Mouse (Mus musculus) lung, adult 2 months (tissue): Measurements from ENCODE around the gene Zfp113. TPM values are rescaled to one million over a fixed set of nuclear protein-coding genes. Genes with fewer than 3 reads are reported as not detected.

ENCODE experiments used
- DNase-seq: peaks from one replicate; pipeline ENCODE4 v3.0.0; 2022
- H3K4me1 ChIP-seq: fragments of 200-500 bp; 2 replicates; pipeline ENCODE4 v1.6.1; 2011; ENCODE audit warnings: low read length; ENCODE audit not compliant: control insufficient read depth, insufficient read depth
- H3K4me3 ChIP-seq: fragments of 200-500 bp; replicated peaks from 2 replicates; pipeline ENCODE3; 2011; ENCODE audit warnings: low read depth, mild to moderate bottlenecking, control low read depth, low read length; ENCODE audit errors: extremely low read depth
- CTCF ChIP-seq: fragments of 200-500 bp; IDR thresholded peaks from 2 replicates; pipeline ENCODE4 v1.5.1; 2011; ENCODE audit warnings: mild to moderate bottlenecking, low read length, control low read depth; ENCODE audit not compliant: insufficient read depth
- POLR2A ChIP-seq: fragments of 200-500 bp; IDR thresholded peaks from 2 replicates; pipeline ENCODE4 v1.6.1; 2011; ENCODE audit warnings: low read depth, mild to moderate bottlenecking, control low read depth, low read length, borderline replicate concordance; ENCODE audit errors: extremely low read depth
- WGBS: fragments of 180-500 bp; shearing (Covaris S2); methylation state at CpG from one replicate; pipeline ENCODE4 v1.1.7; 2018; 5-methylcytosine and 5-hydroxymethylcytosine counted together
- polyA plus RNA-seq: library from polyadenylated mRNA; depleted of rRNA; stranded (reverse); fragments of >200 nt; gene quantifications from 2 replicates; pipeline ENCODE4 v1.2.3, GENCODE M21; 2012; rRNA removed

The Zfp113 gene
- polyA plus RNA-seq, 1 experiment: 2.7 TPM

DNA sequence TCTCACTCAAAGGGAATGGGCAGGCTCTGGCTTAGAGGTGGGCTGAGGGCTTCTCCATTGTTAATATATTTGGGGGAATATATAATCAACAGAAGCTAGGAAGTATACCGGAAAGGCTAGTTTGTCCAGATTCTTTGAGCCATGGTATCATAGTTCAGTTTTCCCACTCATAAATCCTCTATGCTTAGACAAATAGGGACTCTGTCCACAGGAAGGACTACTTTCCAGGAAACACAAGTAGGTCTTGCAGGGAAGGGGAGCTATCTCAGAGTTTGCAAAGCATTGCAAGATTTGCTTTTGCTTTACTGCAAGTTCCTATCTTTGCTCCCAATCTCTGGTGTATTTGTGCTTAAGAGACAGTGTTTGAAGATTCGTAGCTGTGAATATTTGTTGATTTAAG lies 50.6 kb downstream of the Zfp113 start:
- DNase-seq: no peak
- TF ChIP-seq CTCF: no peak
- TF ChIP-seq POLR2A: no peak
- Histone ChIP-seq H3K4me1 (no peaks in the 10 kb centered on the region), H3K4me3 (no peak overlapping the region)
- WGBS: 53% methylated on average over 2 of the region's 2 CpGs

DNA sequence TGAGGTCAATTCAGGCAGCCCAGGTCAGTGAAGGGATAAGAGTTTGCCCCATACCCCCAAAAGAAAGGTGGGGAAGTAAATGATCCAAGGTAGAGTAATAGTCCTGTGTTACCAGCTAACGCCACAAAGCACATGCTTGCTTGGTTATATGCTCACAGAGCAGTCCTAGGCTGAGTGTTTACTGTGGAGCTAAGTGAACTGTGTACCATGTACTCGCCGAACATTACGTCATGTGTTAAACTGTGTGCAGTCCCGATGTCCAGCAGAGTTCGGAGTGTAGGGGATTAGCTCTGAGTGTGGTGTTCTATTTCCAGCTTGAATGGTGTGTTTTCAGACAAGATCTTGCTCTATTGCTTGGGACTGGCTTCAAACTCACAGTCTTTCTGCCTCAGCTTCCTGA lies 61.1 kb downstream of the Zfp113 start:
- TF ChIP-seq POLR2A: no peak
- no peak for TF ChIP-seq CTCF
- no peak overlapping the region for H3K4me3 ChIP-seq
- 81% methylated on average over 6 of the region's 6 CpGs for WGBS
- no peak for DNase-seq
- H3K4me1 ChIP-seq: no peaks in the 10 kb centered on the region

DNA sequence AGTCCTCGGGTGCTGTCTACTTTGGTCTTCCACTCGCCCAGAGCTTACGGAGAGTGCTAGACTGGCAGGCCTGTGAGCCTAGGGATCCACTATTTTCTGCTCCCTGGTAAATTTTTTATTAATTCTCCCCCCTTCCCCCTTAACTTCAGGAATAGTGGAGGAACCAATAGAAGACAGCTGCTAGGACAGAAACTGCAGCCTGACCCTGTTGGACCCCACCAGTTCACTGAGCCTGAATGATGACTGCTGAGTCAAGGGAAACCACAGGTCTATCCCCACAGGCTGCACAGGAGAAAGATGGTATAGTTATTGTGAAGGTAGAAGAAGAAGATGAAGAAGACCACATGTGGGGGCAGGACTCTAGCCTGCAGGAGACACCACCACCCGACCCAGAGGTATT lies 62.8 kb downstream of the Zfp113 start:
- H3K4me1 ChIP-seq: peaks cover 2% of the 10 kb centered on the region; the same call in 1 of the 2 replicates
- no peak for DNase-seq
- 92% methylated on average over 4 of the region's 4 CpGs for WGBS
- TF ChIP-seq POLR2A (no peak), CTCF (no peak)
- no peak overlapping the region for H3K4me3 ChIP-seq

DNA sequence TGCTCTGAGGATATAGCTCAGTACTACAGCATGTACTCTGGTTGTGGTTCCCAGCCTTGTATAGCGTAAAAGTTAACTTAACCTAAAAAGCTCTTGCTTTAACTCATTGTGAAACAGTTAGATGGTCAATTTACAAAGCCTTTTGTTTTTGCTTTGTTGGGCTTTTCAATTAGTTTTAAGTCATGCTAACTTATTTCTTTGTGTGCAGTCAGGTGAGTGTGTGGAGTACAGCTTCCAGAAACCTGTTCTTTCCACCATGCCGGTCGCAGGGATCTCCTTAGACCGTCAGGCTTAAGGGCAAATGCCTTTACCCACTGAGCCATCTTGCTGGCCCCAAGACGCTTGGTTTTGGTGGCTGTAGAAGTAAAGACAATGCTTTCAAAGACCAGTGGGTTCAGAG lies 64.8 kb downstream of the Zfp113 start:
- 94% methylated on average over 5 of the region's 5 CpGs for WGBS
- DNase-seq: no peak
- Histone ChIP-seq H3K4me3 (no peak overlapping the region), H3K4me1 (peaks cover 7% of the 10 kb centered on the region)
- no peak for TF ChIP-seq CTCF
- no peak for TF ChIP-seq POLR2A

DNA sequence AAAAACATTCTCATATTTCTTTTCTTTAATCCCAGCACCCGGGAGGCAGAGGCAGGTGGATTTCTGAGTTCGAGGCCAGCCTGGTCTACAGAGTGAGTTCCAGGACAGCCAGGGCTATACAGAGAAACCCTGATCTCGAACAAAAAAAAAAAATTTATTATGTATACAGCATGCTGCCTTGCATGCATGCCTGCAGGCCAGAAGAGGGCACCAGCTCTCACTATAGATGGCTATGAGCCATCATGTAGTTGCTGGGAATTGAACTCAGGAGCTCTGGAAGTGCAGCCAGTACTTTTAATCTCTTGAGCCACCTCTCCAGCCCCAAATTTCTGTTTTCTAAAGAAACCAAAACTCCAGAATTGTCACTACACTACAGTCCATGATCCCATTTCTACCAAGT lies 65.3 kb downstream of the Zfp113 start:
- TF ChIP-seq CTCF: peak; percentile 56
- TF ChIP-seq POLR2A: no peak
- H3K4me3 ChIP-seq: no peak overlapping the region
- peaks cover 10% of the 10 kb centered on the region for H3K4me1 ChIP-seq
- WGBS: 69% methylated on average over 3 of the region's 3 CpGs
- no peak for DNase-seq

Other genes starting within 250 kb of the Zfp113 start
- gene Cyp3a13, start 234.1 kb downstream of the Zfp113 start, polyA plus RNA-seq: 0.71 and 1.2 TPM in 2 replicates
- gene Gjc3, start 192.6 kb downstream of the Zfp113 start, polyA plus RNA-seq: 0.03 and 0.33 TPM in 2 replicates
- gene Azgp1, start 174.2 kb downstream of the Zfp113 start, polyA plus RNA-seq: 1.1 and 1.2 TPM in 2 replicates
- not detected in 2 replicates for gene Smok3a, start 134.5 kb downstream of the Zfp113 start, polyA plus RNA-seq
- gene Smok3b, start 134.3 kb downstream of the Zfp113 start, polyA plus RNA-seq: not detected in 2 replicates
- gene Smok3c, start 102.5 kb downstream of the Zfp113 start, polyA plus RNA-seq: not detected in 2 replicates
- gene Zkscan1, start 70.7 kb downstream of the Zfp113 start, polyA plus RNA-seq: 4.0 and 5.9 TPM in 2 replicates
- gene Zscan21, start 38.8 kb downstream of the Zfp113 start, polyA plus RNA-seq: 5.8 and 8.3 TPM in 2 replicates
- gene Cops6, start 5.3 kb upstream of the Zfp113 start, polyA plus RNA-seq: 47.7 and 59.9 TPM in 2 replicates
- gene Ap4m1, start 16.3 kb upstream of the Zfp113 start, polyA plus RNA-seq: 28.4 and 40.3 TPM in 2 replicates
- 16.9 and 22.1 TPM in 2 replicates for gene Mcm7, start 16.7 kb upstream of the Zfp113 start, polyA plus RNA-seq
- 48.4 and 52.6 TPM in 2 replicates for gene Taf6, start 31.7 kb upstream of the Zfp113 start, polyA plus RNA-seq
- 3.6 and 8.6 TPM in 2 replicates for gene Cnpy4, start 31.7 kb upstream of the Zfp113 start, polyA plus RNA-seq
- gene Mblac1, start 38.6 kb upstream of the Zfp113 start, polyA plus RNA-seq: 5.0 and 5.5 TPM in 2 replicates
- gene Nxpe5, start 70.2 kb upstream of the Zfp113 start, polyA plus RNA-seq: 0.34 and 0.57 TPM in 2 replicates
- gene Lamtor4, start 99.7 kb upstream of the Zfp113 start, polyA plus RNA-seq: 131 and 156 TPM in 2 replicates
- 49.4 and 50.8 TPM in 2 replicates for gene BC037034, start 108.3 kb upstream of the Zfp113 start, polyA plus RNA-seq
- 0.74 and 1.5 TPM in 2 replicates for gene Gal3st4, start 117.1 kb upstream of the Zfp113 start, polyA plus RNA-seq
- gene Gm43720, start 124.2 kb upstream of the Zfp113 start, polyA plus RNA-seq: 0.01 TPM in 1 of 2 replicates, not detected in the other
- 4.1 and 6.5 TPM in 2 replicates for gene Gpc2, start 124.3 kb upstream of the Zfp113 start, polyA plus RNA-seq
- 0.19 and 0.59 TPM in 2 replicates for gene Stag3, start 124.5 kb upstream of the Zfp113 start, polyA plus RNA-seq
- 0.36 and 0.60 TPM in 2 replicates for gene Pvrig, start 186.2 kb upstream of the Zfp113 start, polyA plus RNA-seq